Mouse (Mus musculus) spleen, adult 2 months (tissue): ENCODE measurements around the gene Plch2. TPM values are rescaled to one million over a fixed set of nuclear protein-coding genes. Genes with fewer than 3 reads are reported as not detected.

Experiments
- DNase-seq, 2 experiments: peaks; one replicate each; pipeline versions ENCODE4 v3.0.0 to v3.0.0-alpha.2; 2012 to 2021; ENCODE audit warnings: low spot score in 2 of 2, low read depth in 1 of 2
- H3K27ac ChIP-seq: fragments of 200-500 bp; 2 replicates; pipeline ENCODE4 v1.5.1; 2012; ENCODE audit warnings: low read length, inconsistent platforms; ENCODE audit not compliant: insufficient read depth
- H3K27me3 ChIP-seq: fragments of 200-500 bp; 2 replicates; pipeline ENCODE4 v1.6.1; 2012; ENCODE audit warnings: mild to moderate bottlenecking, moderate library complexity, low read length, inconsistent platforms; ENCODE audit not compliant: control insufficient read depth, insufficient read depth
- H3K36me3 ChIP-seq: fragments of 200-500 bp; 2 replicates; pipeline ENCODE4 v1.6.1; 2012; ENCODE audit warnings: mild to moderate bottlenecking, low read length, inconsistent platforms; ENCODE audit not compliant: control insufficient read depth, insufficient read depth
- H3K4me1 ChIP-seq: fragments of 200-500 bp; 2 replicates; pipeline ENCODE4 v1.6.1; 2011; ENCODE audit warnings: inconsistent platforms; ENCODE audit not compliant: control insufficient read depth, insufficient read depth, insufficient read length
- H3K4me3 ChIP-seq: fragments of 200-500 bp; 2 replicates; pipeline ENCODE4 v1.5.1; 2011; ENCODE audit warnings: mild to moderate bottlenecking, inconsistent platforms; ENCODE audit not compliant: insufficient read depth, insufficient read length; ENCODE audit errors: extremely low read depth
- CTCF ChIP-seq: fragments of 200-500 bp; IDR thresholded peaks from 2 replicates; pipeline ENCODE4 v1.5.1; 2011; ENCODE audit warnings: mild to moderate bottlenecking, inconsistent platforms; ENCODE audit not compliant: insufficient read depth, insufficient read length, insufficient replicate concordance; ENCODE audit errors: extremely low read depth
- POLR2A ChIP-seq: fragments of 200-500 bp; IDR thresholded peaks from 2 replicates; pipeline ENCODE4 v1.6.1; 2011; ENCODE audit warnings: low read depth, low read length, inconsistent platforms
- WGBS: fragments of 180-500 bp; shearing (Covaris S2); methylation state at CpG from one replicate; pipeline ENCODE4 v1.1.7; 2018; 5-methylcytosine and 5-hydroxymethylcytosine counted together
- polyA plus RNA-seq: library from polyadenylated mRNA; depleted of rRNA; stranded (reverse); fragments of >200 nt; gene quantifications from 2 replicates; pipeline ENCODE4 v1.2.3, GENCODE M21; 2012

The Plch2 gene
- polyA plus RNA-seq, 1 experiment = 0.20 TPM

DNA sequence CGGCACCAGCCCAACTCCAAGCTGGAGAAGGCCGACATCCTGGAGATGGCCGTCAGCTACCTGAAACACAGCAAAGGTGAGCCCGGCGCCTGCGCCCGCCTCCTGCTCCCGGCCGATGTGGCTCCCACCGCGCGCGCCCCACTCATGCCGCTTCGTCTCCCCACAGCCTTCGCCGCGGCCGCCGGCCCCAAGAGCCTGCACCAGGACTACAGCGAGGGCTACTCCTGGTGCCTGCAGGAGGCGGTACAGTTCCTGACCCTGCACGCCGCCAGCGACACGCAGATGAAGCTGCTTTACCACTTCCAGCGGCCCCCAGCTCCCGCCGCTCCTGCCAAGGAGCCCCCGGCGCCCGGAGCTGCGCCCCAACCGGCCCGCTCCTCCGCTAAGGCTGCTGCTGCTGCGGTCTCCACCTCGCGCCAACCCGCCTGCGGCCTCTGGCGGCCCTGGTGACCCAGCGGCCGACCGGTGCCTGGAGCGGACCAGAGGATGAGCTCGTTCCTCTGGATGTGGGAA, 95.3 kb downstream of the Plch2 start:
- no peaks in the 10 kb centered on the region for H3K36me3 ChIP-seq
- TF ChIP-seq CTCF = no peak
- no peak; the same call in 1 of the 2 replicates for TF ChIP-seq POLR2A
- H3K4me3 ChIP-seq = peak overlapping the region; percentile 73
- peaks cover 2% of the 10 kb centered on the region; the same call in 1 of the 2 replicates for H3K27me3 ChIP-seq
- peaks cover 24% of the 10 kb centered on the region; the same call in 1 of the 2 replicates for H3K4me1 ChIP-seq
- under 1% methylated on average over 47 of the region's 47 CpGs for WGBS
- DNase-seq = peak in 1 of 2 experiments; percentile 57
- peak overlapping the region; percentile 90 for H3K27ac ChIP-seq

GRCm38 (mm10) chr4:154960690-154961225, 95.8 kb downstream of the Plch2 start, which contains the start of gene Hes5:
Gene Hes5, plus strand, starts transcription at chr4:154960923.
- Histone ChIP-seq H3K27me3 (peaks cover 2% of the 10 kb centered on the region; the same call in 1 of the 2 replicates), H3K27ac (peak within 1 kb of the TSS; percentile 90)
- DNase-seq = peak in 1 of 2 experiments; percentile 31

DNA sequence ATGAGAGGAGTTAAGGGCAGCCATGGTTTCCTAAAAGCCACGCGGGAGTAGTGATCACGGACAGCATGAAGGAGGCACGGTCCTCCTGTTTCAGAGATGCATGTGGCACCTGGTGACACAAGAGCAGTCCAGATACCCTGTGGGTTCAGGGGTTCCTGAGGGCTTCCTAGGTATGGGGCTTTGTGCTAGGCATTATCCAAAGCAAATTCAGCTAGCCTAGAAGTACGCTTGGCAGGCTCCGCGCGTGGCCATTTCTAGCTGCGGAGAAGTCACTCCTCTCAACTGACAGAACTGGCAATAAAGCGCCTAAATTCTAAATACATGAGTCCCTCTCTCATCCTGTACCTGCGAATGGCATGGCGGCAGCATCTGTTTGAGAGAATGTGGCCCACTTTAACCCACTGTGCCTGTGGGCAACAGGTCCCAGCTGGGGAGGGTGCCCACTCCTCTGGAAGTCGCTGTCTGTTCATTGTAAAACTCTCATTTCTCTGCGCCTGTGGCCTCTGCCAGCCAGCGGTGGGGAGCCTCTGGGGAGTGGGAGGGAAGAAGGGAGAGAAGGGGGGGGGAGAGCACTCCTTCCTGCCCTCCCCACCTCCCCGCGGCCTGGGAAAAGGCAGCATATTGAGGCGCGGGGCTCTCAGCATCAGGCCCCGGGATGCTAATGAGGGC, 96.4 kb downstream of the Plch2 start:
- DNase-seq = no peak
- Histone ChIP-seq H3K27me3 (peaks cover 2% of the 10 kb centered on the region; the same call in 1 of the 2 replicates), H3K36me3 (no peaks in the 10 kb centered on the region), H3K27ac (no peak overlapping the region), H3K4me3 (peak overlapping the region; percentile 73), H3K4me1 (peaks cover 23% of the 10 kb centered on the region; the same call in 1 of the 2 replicates)
- WGBS = 41% methylated on average over 20 of the region's 20 CpGs
- TF ChIP-seq POLR2A = no peak
- TF ChIP-seq CTCF = no peak

More at GRCm38 (mm10) chr4:154960690-154961225, 95.8 kb downstream of the Plch2 start, which contains the start of gene Hes5:
- Histone ChIP-seq H3K4me1 (peaks cover 27% of the 10 kb centered on the region; the same call in 1 of the 2 replicates), H3K36me3 (no peaks in the 10 kb centered on the region), H3K4me3 (peak within 1 kb of the TSS; percentile 73)
- WGBS = under 1% methylated on average over 65 of the region's 65 CpGs
- no peak for TF ChIP-seq POLR2A
- no peak for TF ChIP-seq CTCF

- no peak overlapping the region for H3K4me3 ChIP-seq
- no peak for DNase-seq
- 64% methylated on average over 8 of the region's 8 CpGs for WGBS
- no peaks in the 10 kb centered on the region for H3K36me3 ChIP-seq
- H3K27me3 ChIP-seq = peaks cover 2% of the 10 kb centered on the region; the same call in 1 of the 2 replicates
- H3K4me1 ChIP-seq = peaks cover 20% of the 10 kb centered on the region; the same call in 1 of the 2 replicates
- no peak overlapping the region for H3K27ac ChIP-seq
- TF ChIP-seq CTCF (no peak), POLR2A (no peak)
Observed at GRCm38 (mm10) chr4:154958621-154959020, 98.0 kb downstream of the Plch2 start.

GRCm38 (mm10) chr4:154958171-154958570, 98.4 kb downstream of the Plch2 start:
- no peak for DNase-seq
- H3K4me3 ChIP-seq = no peak overlapping the region
- no peak overlapping the region for H3K27ac ChIP-seq
- 39% methylated on average over 15 of the region's 15 CpGs for WGBS
- peaks cover 17% of the 10 kb centered on the region; the same call in 1 of the 2 replicates for H3K4me1 ChIP-seq
- H3K36me3 ChIP-seq = no peaks in the 10 kb centered on the region
- peaks cover 3% of the 10 kb centered on the region for H3K27me3 ChIP-seq
- no peak for TF ChIP-seq POLR2A
- TF ChIP-seq CTCF = no peak

- Histone ChIP-seq H3K4me3 (no peak overlapping the region), H3K36me3 (no peaks in the 10 kb centered on the region), H3K27me3 (peaks cover 7% of the 10 kb centered on the region), H3K27ac (no peak overlapping the region), H3K4me1 (peaks cover 11% of the 10 kb centered on the region; the same call in 1 of the 2 replicates)
- no peak for DNase-seq
- TF ChIP-seq POLR2A (no peak), CTCF (no peak)
- WGBS = 78% methylated on average over 13 of the region's 13 CpGs
Observed at GRCm38 (mm10) chr4:154957289-154957993, 99.1 kb downstream of the Plch2 start.
